Mouse (Mus musculus): Measurements from ENCODE around the gene Hist1h1a.
"Not testable (repeated sequence)": the region's sequence is repeated elsewhere in the genome, so short reads cannot be mapped to it uniquely, and the experiment has no call there.

Hist1h1a gene

GRCm38 (mm10) chr13:23763586-23764323 lies at the start of gene Hist1h1a:
Gene Hist1h1a (plus strand): TSS chr13:23763666.
- DNase-seq (ENCODE audit: low spot score) = peak; percentile 96

GRCm38 (mm10) chr13:23716261-23717042 lies 47.0 kb upstream of the Hist1h1a start:
- DNase-seq (ENCODE audit: low spot score) = no peak

DNA sequence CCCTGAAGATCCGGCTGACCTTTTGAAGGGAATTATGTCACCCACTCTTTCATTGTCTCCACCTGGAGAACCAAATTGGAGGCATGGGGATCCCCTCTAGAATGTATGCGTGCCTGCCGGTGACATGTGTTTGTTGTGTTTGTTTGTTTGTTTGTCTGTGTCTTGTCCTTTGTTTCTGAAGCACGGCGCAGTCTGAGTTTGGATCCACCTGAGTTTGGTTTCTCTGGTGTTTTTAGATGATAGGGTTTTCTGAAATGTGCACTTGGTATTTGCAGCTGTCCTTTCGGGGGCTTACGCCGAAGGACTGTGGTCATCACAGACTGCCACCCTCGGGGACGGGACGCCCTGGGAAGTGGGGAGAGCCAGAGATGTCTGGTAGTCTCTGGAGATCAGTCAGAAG lies 46.3 kb upstream of the Hist1h1a start:
- DNase-seq (ENCODE audit: low spot score) = no peak

DNA sequence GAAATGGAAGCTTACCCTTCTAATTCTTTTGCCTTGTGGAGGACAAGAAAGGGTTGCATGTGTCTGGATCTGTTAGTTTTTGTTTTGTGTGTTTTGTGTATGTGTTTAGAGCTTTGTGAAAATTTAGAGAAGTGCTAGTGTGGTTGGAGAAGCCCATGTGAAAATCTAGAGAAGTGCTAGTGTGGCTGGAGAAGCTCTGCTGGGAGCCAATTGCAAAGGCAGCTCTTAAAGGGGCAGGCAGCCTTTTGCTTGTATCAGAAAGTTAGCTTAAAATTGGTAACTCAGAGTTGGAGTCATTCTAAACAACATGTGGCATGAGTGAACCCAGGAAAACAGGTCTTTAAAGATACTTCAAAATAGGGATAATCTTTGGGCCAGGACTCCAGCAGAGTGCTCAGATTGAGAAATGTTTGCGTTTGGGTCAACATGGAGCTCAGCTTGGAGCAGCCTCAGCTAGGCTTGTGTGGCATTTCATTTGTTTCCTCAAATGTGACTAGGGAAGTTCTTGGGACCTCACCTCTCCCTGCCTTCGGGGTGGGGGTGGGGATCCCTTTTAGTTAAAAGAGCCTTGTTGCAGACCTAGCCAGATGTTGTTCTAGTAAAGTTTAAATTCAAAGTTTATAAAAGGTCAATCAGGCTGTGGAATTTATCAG lies 45.7 kb upstream of the Hist1h1a start:
- not testable (repeated sequence) for DNase-seq (ENCODE audit: low spot score)

DNA sequence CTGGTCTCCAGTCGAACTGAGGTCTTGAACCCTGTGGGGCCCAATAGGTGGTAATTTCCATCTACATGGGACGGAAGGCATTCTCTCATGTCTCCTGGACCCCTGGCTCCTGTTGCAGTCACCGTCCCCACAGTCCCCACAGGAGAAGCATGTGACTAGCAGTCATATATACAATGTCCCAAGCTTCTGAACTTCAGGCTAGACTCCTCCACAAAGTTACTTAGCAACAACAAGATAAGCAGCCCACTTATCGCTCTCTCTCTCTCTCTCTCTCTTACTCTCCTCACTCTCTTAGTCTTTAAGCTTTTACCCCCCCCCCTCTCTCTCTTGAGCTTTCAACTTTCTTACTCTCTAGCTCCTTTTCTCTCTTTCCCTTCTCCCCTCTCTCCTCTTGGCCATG lies 39.2 kb upstream of the Hist1h1a start:
- DNase-seq (ENCODE audit: low spot score) = no peak

DNA sequence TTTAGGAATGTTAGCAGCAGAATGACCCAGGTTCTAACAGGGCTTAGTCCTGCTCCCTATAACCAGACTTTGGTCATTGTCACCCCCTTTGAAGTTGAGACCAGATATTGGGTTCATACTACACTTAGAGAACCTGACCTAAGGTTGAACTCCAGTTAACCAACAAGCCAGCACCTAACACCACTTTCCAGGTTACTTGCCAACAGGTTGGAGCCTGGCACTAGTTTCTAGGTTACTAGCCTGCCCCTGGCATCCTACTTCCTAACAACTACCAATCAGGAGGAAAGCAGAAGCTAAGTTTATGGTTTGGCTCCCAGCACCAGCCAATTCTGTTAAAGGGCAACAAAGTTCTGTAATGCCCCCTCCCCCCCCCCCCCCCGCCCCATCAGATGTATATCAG lies 38.3 kb upstream of the Hist1h1a start:
- no peak for DNase-seq (ENCODE audit: low spot score)

- DNase-seq (ENCODE audit: low spot score) = no peak
Observed at GRCm38 (mm10) chr13:23728472-23729191, 34.8 kb upstream of the Hist1h1a start.

- no peak for DNase-seq (ENCODE audit: low spot score)
Observed at GRCm38 (mm10) chr13:23729192-23729525, 34.3 kb upstream of the Hist1h1a start.

- no peak for DNase-seq (ENCODE audit: low spot score)
Observed at GRCm38 (mm10) chr13:23729706-23730105, 33.8 kb upstream of the Hist1h1a start.

GRCm38 (mm10) chr13:23730479-23730878 lies 33.0 kb upstream of the Hist1h1a start:
- no peak for DNase-seq (ENCODE audit: low spot score)

DNA sequence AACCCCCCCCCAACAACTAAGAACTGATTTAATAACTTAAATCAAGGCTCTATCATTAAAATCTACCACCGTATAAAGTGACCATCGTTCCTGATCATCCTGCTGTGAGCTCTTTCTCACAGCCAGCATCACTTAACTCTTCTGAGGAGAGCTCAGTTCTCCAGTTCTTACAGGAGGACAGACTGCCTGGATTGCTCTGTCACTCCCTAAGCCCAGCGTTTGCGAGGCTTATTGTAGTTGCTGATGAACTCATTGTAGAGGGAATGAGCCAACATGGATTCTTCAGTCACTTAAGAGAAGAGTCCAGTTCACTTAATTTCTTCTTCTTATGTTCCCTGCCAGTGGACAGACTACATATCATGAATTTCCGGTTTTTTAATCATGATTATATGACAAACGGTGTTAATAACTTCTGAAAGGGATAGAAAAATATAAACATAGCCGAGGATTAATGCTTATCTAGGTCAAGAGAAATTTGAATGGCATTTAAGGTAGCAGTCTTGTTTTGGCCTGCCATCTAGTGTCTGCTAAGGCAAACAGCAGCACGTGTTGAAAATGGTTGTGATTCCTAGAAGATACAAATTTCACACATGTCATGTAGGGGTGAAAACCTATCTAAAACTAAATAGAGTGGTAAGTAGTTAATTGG lies 31.2 kb upstream of the Hist1h1a start:
- peak; percentile 38 for DNase-seq (ENCODE audit: low spot score)

- no peak for DNase-seq (ENCODE audit: low spot score)
Observed at GRCm38 (mm10) chr13:23737091-23737490, 26.4 kb upstream of the Hist1h1a start.

GRCm38 (mm10) chr13:23738041-23738440 lies 25.4 kb upstream of the Hist1h1a start:
- peak; percentile 54 for DNase-seq (ENCODE audit: low spot score)

DNA sequence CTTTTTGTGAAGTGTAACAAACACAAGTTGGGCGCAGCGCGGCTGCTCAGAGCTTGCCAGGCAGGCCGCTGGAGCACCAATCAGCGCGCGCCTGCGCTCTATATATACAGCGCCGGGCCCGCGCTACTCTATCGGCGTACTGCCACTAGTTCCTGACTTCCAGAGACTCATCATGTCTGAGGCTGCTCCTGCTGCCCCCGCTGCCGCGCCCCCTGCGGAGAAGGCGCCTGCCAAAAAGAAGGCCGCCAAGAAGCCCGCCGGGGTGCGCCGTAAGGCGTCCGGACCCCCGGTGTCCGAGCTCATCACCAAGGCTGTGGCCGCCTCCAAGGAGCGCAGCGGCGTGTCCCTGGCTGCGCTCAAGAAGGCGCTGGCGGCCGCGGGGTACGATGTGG lies 24.8 kb upstream of the Hist1h1a start, which contains the start of gene Hist1h1c:
Hist1h1c (plus strand) TSS at position 132 of the 392 bp plus-strand sequence.
- peak; percentile 95 for DNase-seq (ENCODE audit: low spot score)

- DNase-seq (ENCODE audit: low spot score) = peak; percentile 93
Observed at GRCm38 (mm10) chr13:23739069-23739921, 24.2 kb upstream of the Hist1h1a start.

DNA sequence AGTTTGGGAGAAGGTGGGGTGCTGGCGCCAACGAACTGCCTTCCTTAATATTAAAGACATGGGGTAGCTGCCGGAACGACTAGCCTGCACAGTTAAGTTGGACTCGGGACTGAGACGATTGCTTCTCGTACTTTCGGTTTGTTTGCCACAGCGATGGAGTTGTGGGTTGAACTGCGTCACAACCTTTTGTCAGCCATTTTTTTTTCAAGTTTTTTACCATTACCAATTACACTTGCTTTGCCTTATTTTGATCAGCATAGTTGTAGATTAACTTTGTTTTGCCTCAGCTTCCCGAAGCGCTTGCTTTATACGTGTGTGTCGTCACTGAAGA lies 23.6 kb upstream of the Hist1h1a start:
- no peak for DNase-seq (ENCODE audit: low spot score)

DNA sequence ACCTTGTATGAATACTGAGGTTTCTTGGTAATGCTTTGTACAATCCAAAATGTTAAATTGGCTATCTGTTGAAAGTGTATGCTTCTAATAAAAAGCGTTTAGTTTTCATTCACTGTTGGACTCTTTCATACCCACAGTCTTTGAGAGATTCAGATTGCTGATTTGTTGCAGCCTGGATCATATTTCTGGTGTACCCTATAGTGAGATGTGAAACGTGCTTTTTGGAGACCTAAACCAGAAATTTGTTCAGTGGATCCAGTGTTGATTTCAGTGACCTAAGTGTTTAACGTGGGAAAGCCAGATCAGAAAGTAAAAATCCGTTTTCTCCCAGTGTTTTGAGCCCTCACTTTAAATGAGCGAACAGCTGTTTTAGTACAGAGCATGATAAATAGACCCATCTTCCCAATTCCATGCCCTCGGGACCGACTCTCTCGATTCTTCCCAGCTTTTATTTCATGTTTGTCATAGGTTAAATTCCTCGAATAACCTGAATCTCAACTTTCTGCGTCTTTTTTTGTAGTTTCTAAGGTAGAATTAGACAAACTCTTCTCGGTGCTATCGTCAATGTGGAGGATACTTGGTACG lies 23.1 kb upstream of the Hist1h1a start:
- no peak for DNase-seq (ENCODE audit: low spot score)

GRCm38 (mm10) chr13:23740910-23741309 lies 22.6 kb upstream of the Hist1h1a start:
- peak; percentile 47 for DNase-seq (ENCODE audit: low spot score)

DNA sequence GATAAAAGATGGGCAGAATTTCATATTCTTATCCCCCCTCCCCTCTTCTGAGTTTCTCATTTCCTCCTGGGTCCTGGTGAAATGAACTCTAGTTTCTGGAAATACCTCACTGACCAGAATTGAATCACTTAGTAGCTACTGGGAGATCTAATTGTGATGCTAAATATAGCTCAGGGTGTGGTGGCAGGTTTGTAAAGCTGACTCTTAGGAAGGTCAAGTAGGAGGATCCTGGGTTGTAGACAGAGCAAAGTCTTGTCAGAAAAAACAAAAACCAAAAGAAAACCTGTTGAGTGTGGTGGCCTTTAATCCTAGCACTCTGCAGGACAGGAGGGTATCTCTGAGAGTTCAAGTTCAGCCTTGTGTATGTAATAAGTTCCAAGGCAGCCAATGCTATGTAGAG lies 21.5 kb upstream of the Hist1h1a start:
- peak; percentile 14 for DNase-seq (ENCODE audit: low spot score)

- DNase-seq (ENCODE audit: low spot score) = no peak
Observed at GRCm38 (mm10) chr13:23743215-23743614, 20.3 kb upstream of the Hist1h1a start.

DNA sequence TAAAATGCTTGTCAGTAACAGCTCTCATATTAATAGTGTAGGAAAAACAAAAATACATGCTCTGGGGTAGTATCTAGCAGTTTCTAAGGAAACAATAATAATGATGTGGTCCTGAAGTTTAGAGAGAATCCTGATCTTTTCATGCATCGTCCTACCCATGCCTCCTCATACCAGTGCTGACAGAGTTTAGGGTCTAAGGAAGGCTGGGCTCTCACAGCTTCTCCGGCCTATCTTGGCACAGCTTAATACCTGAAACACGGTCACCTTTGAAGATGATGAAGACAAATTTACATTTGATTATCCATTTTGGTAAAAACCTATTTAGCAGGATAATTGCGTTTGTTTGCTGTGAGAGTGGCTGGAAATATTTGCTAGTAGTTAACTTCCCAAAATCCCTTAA lies 19.5 kb upstream of the Hist1h1a start:
- no peak for DNase-seq (ENCODE audit: low spot score)

Data from c-Kit-positive CD71-positive TER-119-positive erythroid progenitor cells, embryonic 14.5 days (primary cell).